Mouse (Mus musculus) telencephalon, adult 2 months (tissue): ENCODE data around the gene Glrp1.

Source experiments
- DNase-seq: peaks from one replicate; pipeline ENCODE4 v3.0.0-alpha.2; 2011; ENCODE audit warnings: low read depth, low spot score

The Glrp1 gene

GRCm38 (mm10) chr1:88462484-88462883 lies 47.4 kb downstream of the Glrp1 start:
- no peak for DNase-seq

GRCm38 (mm10) chr1:88461096-88461495 lies 48.8 kb downstream of the Glrp1 start:
- DNase-seq = no peak

- no peak for DNase-seq
These were observed 50.2 kb downstream of the Glrp1 start for GRCm38 (mm10) chr1:88459655-88460054.

GRCm38 (mm10) chr1:88459196-88459595 lies 50.7 kb downstream of the Glrp1 start:
- DNase-seq = no peak

GRCm38 (mm10) chr1:88456451-88457072 lies 53.3 kb downstream of the Glrp1 start:
- no peak for DNase-seq

GRCm38 (mm10) chr1:88455761-88456160 lies 54.1 kb downstream of the Glrp1 start:
- no peak for DNase-seq

GRCm38 (mm10) chr1:88454703-88455102 lies 55.2 kb downstream of the Glrp1 start:
- DNase-seq = no peak

GRCm38 (mm10) chr1:88452198-88452597 lies 57.7 kb downstream of the Glrp1 start:
- DNase-seq = no peak

- DNase-seq = no peak
These were observed 59.2 kb downstream of the Glrp1 start for GRCm38 (mm10) chr1:88450668-88451067.
